Mouse (Mus musculus) stomach, embryonic 14.5 days (tissue): ENCODE data around the gene Bud13. TPM values are rescaled to one million over a fixed set of nuclear protein-coding genes. Genes with fewer than 3 reads are reported as not detected.
A peak's percentile ranks its signal among the peaks of the same experiment; 100 is the strongest.
"Not testable (repeated sequence)": the region's sequence is repeated elsewhere in the genome, so short reads cannot be mapped to it uniquely, and the experiment has no call there.

ENCODE experiments used
- ATAC-seq: fragments of 200-750 bp; cut with Nextera tagmentation; 2 replicates; pipeline ENCODE4 v1.8.0; 2017; ENCODE audit warnings: low read depth, moderate TSS enrichment; ENCODE audit not compliant: insufficient number of reproducible peaks, insufficient read depth, low FRiP score
- H3K27ac ChIP-seq: fragments of 300-500 bp; sonication (generic); 2 replicates; pipeline ENCODE4 v1.5.1; 2014; ENCODE audit warnings: mild to moderate bottlenecking, low read length, moderate library complexity, mixed read lengths
- H3K27me3 ChIP-seq: fragments of 300-500 bp; sonication (generic); 2 replicates; pipeline ENCODE4 v1.6.1; 2014; ENCODE audit warnings: low read length, control low read depth, mixed read lengths; ENCODE audit not compliant: control insufficient read depth, insufficient read depth
- H3K36me3 ChIP-seq: fragments of 300-500 bp; sonication (generic); 2 replicates; pipeline ENCODE4 v1.6.1; 2014; ENCODE audit warnings: mild to moderate bottlenecking, control low read depth, low read length, moderate library complexity, mixed read lengths; ENCODE audit not compliant: control insufficient read depth, insufficient read depth
- H3K4me1 ChIP-seq: fragments of 300-500 bp; sonication (generic); 2 replicates; pipeline ENCODE4 v1.6.1; 2014; ENCODE audit warnings: low read length, control low read depth, mixed read lengths; ENCODE audit not compliant: control insufficient read depth, insufficient read depth
- H3K4me2 ChIP-seq: fragments of 300-500 bp; sonication (generic); replicated peaks from 2 replicates; pipeline ENCODE4 v1.6.1; 2014; ENCODE audit warnings: low read depth, low read length, control low read depth
- H3K4me3 ChIP-seq: fragments of 300-500 bp; sonication (generic); 2 replicates; pipeline ENCODE4 v1.5.1; 2014; ENCODE audit warnings: low read depth, low read length, control low read depth
- H3K9ac ChIP-seq: fragments of 300-500 bp; sonication (generic); replicated peaks from 2 replicates; pipeline ENCODE4 v1.6.1; 2014; ENCODE audit warnings: low read depth, mild to moderate bottlenecking, control low read depth, low read length, moderate library complexity, mixed read lengths
- H3K9me3 ChIP-seq: fragments of 300-500 bp; sonication (generic); 2 replicates; pipeline ENCODE4 v1.6.1; 2016; ENCODE audit warnings: low read depth, low read length, control low read depth; ENCODE audit not compliant: control insufficient read depth
- WGBS: fragments of 180-500 bp; shearing (Covaris S2); extraction: QIAGEN DNeasy Blood & Tissue Kit; methylation state at CpG from one replicate; pipeline ENCODE4 v1.1.7; 2014; 5-methylcytosine and 5-hydroxymethylcytosine counted together
- polyA plus RNA-seq: library from polyadenylated mRNA; unstranded; fragments of >200 nt; fragmentation: Nextera tagmentation; extraction: Ambion mirVana; gene quantifications from 2 replicates; pipeline ENCODE4 v1.2.1, GENCODE M21; 2014

Bud13 gene
- polyA plus RNA-seq, 1 experiment from 2014 or later, result 24.1 TPM

DNA sequence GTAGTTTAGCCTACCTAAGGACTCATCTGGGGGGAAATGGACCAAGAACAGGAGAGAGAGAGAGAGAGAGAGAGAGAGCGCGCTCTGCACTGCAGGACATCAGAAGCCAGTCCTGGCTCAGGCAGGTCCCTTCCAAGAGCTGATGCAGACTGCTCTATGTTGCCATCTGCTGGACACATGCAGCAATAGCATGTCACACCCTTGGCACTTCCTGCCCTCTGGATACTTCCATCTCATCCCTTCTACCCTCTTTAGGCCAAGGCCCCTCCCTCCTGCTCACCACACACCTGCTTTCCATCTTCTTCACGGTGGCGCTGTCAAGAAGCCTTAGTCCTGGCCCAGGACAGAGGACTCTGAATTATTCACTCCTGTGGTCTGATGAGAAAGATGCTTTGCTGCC is 31.7 kb downstream of the Bud13 start:
- no peak overlapping the region for H3K27ac ChIP-seq
- no peak overlapping the region for H3K9ac ChIP-seq
- no peaks in the 10 kb centered on the region for H3K9me3 ChIP-seq
- H3K4me3 ChIP-seq, result no peak overlapping the region
- H3K36me3 ChIP-seq, result no peaks in the 10 kb centered on the region
- H3K27me3 ChIP-seq, result no peaks in the 10 kb centered on the region
- ATAC-seq, result 0 out of 2 replicates have a peak, but pooled peaks have one; percentile 46
- H3K4me1 ChIP-seq, result no peaks in the 10 kb centered on the region
- no peak overlapping the region for H3K4me2 ChIP-seq
- WGBS, result 6% methylated on average over 4 of the region's 4 CpGs

DNA sequence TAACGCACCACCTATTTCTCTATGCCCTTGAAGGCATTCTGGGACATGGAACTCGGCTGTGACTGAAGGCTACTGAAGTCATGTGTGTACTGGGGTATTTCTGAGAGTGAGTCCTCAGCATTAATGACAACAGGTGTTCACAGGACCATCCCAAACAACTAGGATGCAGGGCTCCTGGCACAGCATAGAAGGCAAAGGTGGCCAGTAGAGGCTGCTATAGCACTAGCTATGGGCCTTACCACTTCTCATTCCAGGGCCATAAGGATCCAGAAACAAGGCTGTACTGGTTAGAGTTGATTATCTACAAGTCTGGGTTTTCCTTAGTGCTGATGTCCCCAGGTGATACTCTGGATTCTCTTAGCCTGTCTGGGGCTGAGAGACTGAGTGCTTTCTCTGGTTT is 32.1 kb downstream of the Bud13 start:
- H3K4me1 ChIP-seq, result no peaks in the 10 kb centered on the region
- H3K9me3 ChIP-seq, result no peaks in the 10 kb centered on the region
- no peak overlapping the region for H3K4me2 ChIP-seq
- no peak overlapping the region for H3K27ac ChIP-seq
- no peak overlapping the region for H3K9ac ChIP-seq
- H3K36me3 ChIP-seq, result no peaks in the 10 kb centered on the region
- H3K4me3 ChIP-seq, result no peak overlapping the region
- ATAC-seq, result no peak
- H3K27me3 ChIP-seq, result no peaks in the 10 kb centered on the region
- 42% methylated on average over 2 of the region's 2 CpGs for WGBS

DNA sequence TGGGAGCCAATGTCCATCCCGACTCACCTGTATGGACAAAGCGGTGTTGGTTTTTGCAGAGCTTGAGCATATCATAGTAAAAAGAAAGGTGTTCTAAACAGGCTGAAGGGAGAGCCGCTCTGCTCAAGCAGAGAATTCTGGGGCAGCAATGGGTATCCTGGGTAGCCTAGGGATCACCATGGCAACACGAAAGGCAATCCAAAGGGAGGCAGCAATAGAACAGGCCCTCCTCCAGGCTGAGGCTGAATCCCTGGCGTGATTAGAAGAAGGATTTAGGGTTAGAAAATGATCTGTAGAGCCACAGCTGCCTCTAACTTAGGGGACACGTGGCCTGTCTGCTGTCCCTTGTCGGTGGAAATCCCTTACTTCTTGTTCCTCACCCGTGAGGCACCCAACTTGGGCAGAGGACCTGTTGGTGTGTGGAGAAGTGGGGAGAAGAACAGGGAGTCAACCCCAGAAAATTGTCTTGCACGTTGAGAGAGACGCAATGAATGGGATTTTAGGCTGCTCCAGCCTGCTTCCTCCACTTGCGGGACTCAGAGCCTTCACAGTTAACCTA is 33.1 kb downstream of the Bud13 start:
- ATAC-seq, result no peak
- 64% methylated on average over 11 of the region's 11 CpGs for whole genome bisulfite sequencing
- Histone ChIP-seq H3K4me2 (no peak overlapping the region), H3K27ac (no peak overlapping the region), H3K9ac (no peak overlapping the region), H3K4me3 (no peak overlapping the region), H3K9me3 (no peaks in the 10 kb centered on the region), H3K4me1 (no peaks in the 10 kb centered on the region), H3K27me3 (no peaks in the 10 kb centered on the region), H3K36me3 (no peaks in the 10 kb centered on the region)

DNA sequence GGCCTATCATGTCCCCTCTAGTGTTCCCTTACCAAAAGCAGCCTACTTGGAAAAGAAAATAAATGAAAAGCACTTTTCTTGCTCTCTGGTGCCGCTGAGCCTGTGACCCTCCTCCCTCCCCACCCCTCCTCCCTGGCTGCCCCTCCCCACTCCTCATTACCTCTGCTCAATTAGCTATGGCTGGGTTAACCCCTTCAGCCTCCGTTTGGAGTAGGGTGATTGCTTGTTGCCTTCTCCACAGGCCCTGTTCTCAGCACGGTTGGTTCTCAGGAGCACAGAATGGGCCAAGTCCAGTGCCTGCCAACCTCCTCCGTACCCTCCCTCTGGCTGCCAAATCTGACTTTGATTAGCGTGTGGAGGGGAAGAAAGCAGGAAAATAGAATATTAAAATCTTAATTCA is 33.6 kb downstream of the Bud13 start:
- no peak overlapping the region for H3K9ac ChIP-seq
- H3K9me3 ChIP-seq, result no peaks in the 10 kb centered on the region
- no peak for ATAC-seq
- no peaks in the 10 kb centered on the region for H3K36me3 ChIP-seq
- no peak overlapping the region for H3K27ac ChIP-seq
- 34% methylated on average over 5 of the region's 5 CpGs for WGBS
- no peaks in the 10 kb centered on the region for H3K27me3 ChIP-seq
- no peak overlapping the region for H3K4me2 ChIP-seq
- H3K4me1 ChIP-seq, result no peaks in the 10 kb centered on the region
- no peak overlapping the region for H3K4me3 ChIP-seq

DNA sequence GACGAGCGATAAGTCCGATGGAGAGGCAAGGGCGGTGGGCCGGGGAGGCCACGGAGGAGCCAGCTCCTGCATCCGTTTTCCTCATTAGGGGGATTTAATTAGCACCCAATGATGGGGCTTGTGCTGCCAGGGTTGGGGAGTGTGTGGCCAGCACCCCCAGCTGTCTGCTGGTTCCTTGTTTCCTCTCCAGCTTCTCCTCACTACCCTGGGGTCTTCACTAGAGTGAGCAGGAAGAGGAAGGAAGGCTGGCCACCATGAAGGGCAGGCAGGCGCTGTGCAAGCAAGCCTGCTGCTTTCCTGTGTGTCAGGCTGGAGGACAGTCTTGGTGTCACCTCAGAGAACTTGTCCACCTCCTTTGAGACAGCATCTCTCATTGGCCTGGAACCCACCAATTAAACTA is 34.1 kb downstream of the Bud13 start:
- Histone ChIP-seq H3K36me3 (no peaks in the 10 kb centered on the region), H3K4me2 (no peak overlapping the region), H3K4me3 (no peak overlapping the region), H3K9me3 (no peaks in the 10 kb centered on the region), H3K27ac (no peak overlapping the region), H3K9ac (no peak overlapping the region), H3K27me3 (no peaks in the 10 kb centered on the region), H3K4me1 (no peaks in the 10 kb centered on the region)
- ATAC-seq, result no peak
- 64% methylated on average over 8 of the region's 8 CpGs for WGBS

DNA sequence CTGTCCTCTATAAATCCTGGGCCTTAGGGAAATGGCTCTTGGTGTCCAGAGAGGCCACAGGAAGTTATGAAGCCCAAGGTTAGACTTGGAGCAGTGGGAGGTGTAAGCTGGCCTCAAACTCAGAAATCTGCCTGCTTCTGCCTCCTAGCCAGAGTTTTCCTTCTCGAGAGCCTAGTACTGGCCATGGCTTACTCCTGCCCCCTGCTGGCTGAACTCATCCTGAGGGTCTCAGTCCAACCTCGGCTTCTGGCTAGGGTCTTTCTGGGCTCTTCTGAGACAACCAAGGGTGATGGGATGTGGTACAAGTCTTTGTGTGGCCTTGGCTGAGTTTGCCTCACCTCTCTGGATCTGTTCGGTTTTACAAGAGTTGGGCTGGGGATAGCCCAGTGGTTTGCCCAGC is 35.1 kb downstream of the Bud13 start:
- Histone ChIP-seq H3K27ac (no peak overlapping the region), H3K4me1 (no peaks in the 10 kb centered on the region), H3K9ac (no peak overlapping the region), H3K27me3 (no peaks in the 10 kb centered on the region), H3K4me3 (no peak overlapping the region), H3K9me3 (no peaks in the 10 kb centered on the region), H3K4me2 (no peak overlapping the region), H3K36me3 (no peaks in the 10 kb centered on the region)
- no peak for ATAC-seq
- WGBS, result 92% methylated on average over 3 of the region's 3 CpGs

DNA sequence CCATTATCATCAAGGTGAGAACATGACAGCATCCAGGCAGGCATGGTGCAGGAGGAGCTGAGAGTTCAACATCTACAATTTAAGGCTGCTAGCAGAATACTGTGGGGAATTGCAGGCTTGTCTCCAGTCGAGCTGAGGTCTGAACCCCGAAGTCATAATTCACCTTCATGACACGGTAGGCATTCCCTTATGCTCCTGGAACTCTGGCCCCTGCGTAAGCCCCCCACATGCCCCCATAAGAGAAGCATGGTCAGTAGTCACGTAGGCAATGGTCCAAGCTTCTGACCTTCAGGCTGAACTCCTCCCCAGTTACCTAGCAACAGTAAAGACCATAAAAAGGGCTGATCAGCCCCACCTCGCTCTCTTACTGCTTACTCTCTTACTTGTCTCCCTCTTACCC is 37.1 kb downstream of the Bud13 start, which contains the start of gene 4931429L15Rik:
Gene 4931429L15Rik, minus strand, starts transcription at position 101 of the 400 bp plus-strand sequence.
- not testable (repeated sequence) for H3K9me3 ChIP-seq, H3K36me3 ChIP-seq, H3K27me3 ChIP-seq, H3K4me2 ChIP-seq, H3K4me3 ChIP-seq, ATAC-seq, H3K27ac ChIP-seq, H3K4me1 ChIP-seq, H3K9ac ChIP-seq
- WGBS, result 84% methylated on average over 6 of the region's 6 CpGs

DNA sequence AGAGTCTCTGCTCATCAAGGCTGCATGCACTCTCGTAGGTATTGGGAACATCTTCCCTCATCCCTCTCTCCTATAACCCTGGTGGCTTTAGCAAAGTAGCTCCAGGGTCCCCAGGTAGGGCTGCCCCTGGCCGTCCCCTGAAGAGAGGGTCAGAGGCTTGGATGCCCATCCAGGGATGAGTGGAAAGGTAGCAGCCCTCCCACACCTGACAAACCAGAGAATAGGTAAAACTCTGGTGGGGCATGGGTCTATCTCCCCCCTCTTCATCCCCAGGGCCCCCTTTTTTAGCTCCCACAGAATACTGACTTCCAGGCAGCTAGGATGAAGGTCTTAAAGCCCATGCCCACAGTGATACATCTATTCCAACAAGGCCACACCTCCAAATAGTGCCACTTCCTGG is 37.7 kb downstream of the Bud13 start:
- H3K9me3 ChIP-seq, result no peaks in the 10 kb centered on the region
- no peaks in the 10 kb centered on the region for H3K36me3 ChIP-seq
- H3K4me3 ChIP-seq, result no peak overlapping the region
- H3K9ac ChIP-seq, result no peak overlapping the region
- no peak overlapping the region for H3K4me2 ChIP-seq
- no peaks in the 10 kb centered on the region for H3K27me3 ChIP-seq
- no peak for ATAC-seq
- no peak overlapping the region for H3K27ac ChIP-seq
- WGBS, result 86% methylated on average over 2 of the region's 2 CpGs
- no peaks in the 10 kb centered on the region for H3K4me1 ChIP-seq
